Mouse (Mus musculus) kidney, adult 2 months (tissue): ENCODE data around the gene Bmper.

Source experiments
- CTCF ChIP-seq: fragments of 200-500 bp; conservative IDR thresholded peaks from 2 replicates; pipeline ENCODE4 v1.5.1; 2011; ENCODE audit warnings: low read depth, mild to moderate bottlenecking, control low read depth, low read length, moderate library complexity, mixed read lengths; ENCODE audit not compliant: insufficient read depth, insufficient read length
- POLR2A ChIP-seq: fragments of 200-500 bp; IDR thresholded peaks from one replicate; pipeline ENCODE4 v1.6.1; 2011; ENCODE audit warnings: low read depth, low read length, control low read depth

- no peak for TF ChIP-seq POLR2A
- no peak for TF ChIP-seq CTCF
Observed at GRCm38 (mm10) chr9:23187181-23187580, 35.7 kb upstream of the Bmper start.
